Mouse (Mus musculus) C2C12 (cell line): Measurements from ENCODE around the gene Kcng3.

Experiments
- CEBPB ChIP-seq: IDR thresholded peaks from one replicate; pipeline ENCODE4 v1.6.1; 2011; ENCODE audit warnings: low read depth, mild to moderate bottlenecking, control low read depth, moderate library complexity
- CTCF ChIP-seq: IDR thresholded peaks from one replicate; pipeline ENCODE4 v1.5.1; 2011; ENCODE audit not compliant: control insufficient read depth, insufficient read depth, insufficient read length
- MYOD1 ChIP-seq: IDR thresholded peaks from one replicate; pipeline ENCODE4 v1.6.1; 2011; ENCODE audit warnings: low read depth; ENCODE audit not compliant: control insufficient read depth, insufficient read length

- no peak for TF ChIP-seq CTCF
- no peak for TF ChIP-seq MYOD1
- TF ChIP-seq CEBPB: no peak
Observed at GRCm38 (mm10) chr17:83650932-83651682, 19.4 kb upstream of the Kcng3 start.
